Mouse (Mus musculus) forebrain, embryonic 11.5 days (tissue): ENCODE results near the gene Nxpe3. TPM values are rescaled to one million over a fixed set of nuclear protein-coding genes. Genes with fewer than 3 reads are reported as not detected.

Experiments
- ATAC-seq: fragments of 200-750 bp; cut with Nextera tagmentation; replicated peaks from 2 replicates; pipeline ENCODE4 v1.8.0; 2017; ENCODE audit warnings: moderate TSS enrichment; ENCODE audit not compliant: low FRiP score
- DNase-seq: peaks from one replicate; pipeline ENCODE4 v3.0.0-alpha.2; 2017; ENCODE audit warnings: low spot score
- H3K27ac ChIP-seq: fragments of 300-500 bp; sonication (generic); 2 replicates; pipeline ENCODE4 v1.5.1; 2014; ENCODE audit warnings: low read depth, low read length
- H3K27me3 ChIP-seq: fragments of 300-500 bp; sonication (generic); 2 replicates; pipeline ENCODE4 v1.6.1; 2014; ENCODE audit warnings: mild to moderate bottlenecking, low read length, mixed read lengths; ENCODE audit not compliant: control insufficient read depth, insufficient read depth
- H3K36me3 ChIP-seq: fragments of 300-500 bp; sonication (generic); 2 replicates; pipeline ENCODE4 v1.6.1; 2014; ENCODE audit warnings: mild to moderate bottlenecking, low read length, moderate library complexity, mixed read lengths; ENCODE audit not compliant: control insufficient read depth, insufficient read depth
- H3K4me1 ChIP-seq: fragments of 300-500 bp; sonication (generic); replicated peaks from 2 replicates; pipeline ENCODE4 v1.6.1; 2014; ENCODE audit warnings: low read length, mixed read lengths; ENCODE audit not compliant: control insufficient read depth, insufficient read depth
- H3K4me2 ChIP-seq: fragments of 300-500 bp; sonication (generic); 2 replicates; pipeline ENCODE4 v1.6.1; 2014; ENCODE audit warnings: low read depth, mild to moderate bottlenecking, low read length, moderate library complexity, mixed read lengths; ENCODE audit not compliant: severe bottlenecking
- H3K4me3 ChIP-seq: fragments of 300-500 bp; sonication (generic); 2 replicates; pipeline ENCODE4 v1.5.1; 2014; ENCODE audit warnings: low read depth, low read length
- H3K9ac ChIP-seq: fragments of 300-500 bp; sonication (generic); 2 replicates; pipeline ENCODE4 v1.6.1; 2014; ENCODE audit warnings: low read length
- H3K9me3 ChIP-seq: fragments of 300-500 bp; sonication (generic); 2 replicates; pipeline ENCODE4 v1.6.1; 2016; ENCODE audit warnings: low read length, mixed read lengths; ENCODE audit not compliant: control insufficient read depth
- WGBS: fragments of 180-500 bp; shearing (Covaris S2); extraction: QIAGEN DNeasy Blood & Tissue Kit; methylation state at CpG from one replicate; pipeline ENCODE4 v1.1.7; 2014; 5-methylcytosine and 5-hydroxymethylcytosine counted together
- polyA plus RNA-seq: library from polyadenylated mRNA; unstranded; fragments of >200 nt; fragmentation: Nextera tagmentation; extraction: Ambion mirVana; gene quantifications from 2 replicates; pipeline ENCODE4 v1.2.1, GENCODE M21; 2014

The Nxpe3 gene
- polyA plus RNA-seq, 1 experiment from 2014 or later = 1.2 TPM

- no peak overlapping the region for H3K9ac ChIP-seq
- H3K27me3 ChIP-seq = no peaks in the 10 kb centered on the region
- no peaks in the 10 kb centered on the region for H3K36me3 ChIP-seq
- no peak overlapping the region for H3K27ac ChIP-seq
- H3K4me3 ChIP-seq = no peak overlapping the region
- H3K4me2 ChIP-seq = no peak overlapping the region
- DNase-seq (no peak), ATAC-seq (no peak)
- WGBS = 90% methylated on average over 7 of the region's 7 CpGs
- no peaks in the 10 kb centered on the region for H3K4me1 ChIP-seq
- no peaks in the 10 kb centered on the region for H3K9me3 ChIP-seq
Measured at GRCm38 (mm10) chr16:55798845-55799244, 96.2 kb downstream of the Nxpe3 start.

DNA sequence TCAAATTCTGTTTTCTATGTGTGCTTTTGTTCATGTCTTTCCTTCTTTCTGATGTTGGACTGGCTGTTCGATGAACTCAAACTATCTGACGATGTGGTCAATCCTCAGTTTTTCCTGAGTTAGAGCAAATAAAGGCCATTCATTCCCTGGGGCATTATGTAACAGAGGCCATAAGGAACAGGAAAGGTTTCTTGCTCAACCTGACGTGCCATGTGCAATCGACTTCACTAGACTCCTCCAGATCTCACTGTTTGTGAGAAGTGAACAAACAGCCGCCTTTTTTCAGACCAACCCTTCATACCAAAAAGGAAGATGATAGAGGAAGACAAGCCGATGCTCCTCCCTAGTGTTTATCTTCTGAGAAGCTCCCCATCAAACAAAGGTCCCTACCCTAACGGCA lies 104.8 kb downstream of the Nxpe3 start:
- no peak overlapping the region for H3K9ac ChIP-seq
- ATAC-seq = no peak
- 93% methylated on average over 7 of the region's 7 CpGs for WGBS

More for the DNA sequence above, 104.8 kb downstream of the Nxpe3 start:
- Histone ChIP-seq H3K4me2 (no peak overlapping the region), H3K36me3 (no peaks in the 10 kb centered on the region), H3K4me1 (no peaks in the 10 kb centered on the region), H3K4me3 (no peak overlapping the region), H3K9me3 (no peaks in the 10 kb centered on the region), H3K27me3 (no peaks in the 10 kb centered on the region), H3K27ac (no peak overlapping the region)
- DNase-seq = no peak

Other genes starting within 250 kb of the Nxpe3 start
- gene Nfkbiz, start 56.4 kb downstream of the Nxpe3 start, polyA plus RNA-seq = 1.9 and 2.3 TPM in 2 replicates
- 17.9 and 20.5 TPM in 2 replicates for gene Cep97, start 39.6 kb upstream of the Nxpe3 start, polyA plus RNA-seq
- 718 and 776 TPM in 2 replicates for gene Rpl24, start 71.0 kb upstream of the Nxpe3 start, polyA plus RNA-seq
- gene Zbtb11, start 78.6 kb upstream of the Nxpe3 start, polyA plus RNA-seq = 19.1 and 21.7 TPM in 2 replicates
- gene Pcnp, start 134.5 kb upstream of the Nxpe3 start, polyA plus RNA-seq = 332 and 372 TPM in 2 replicates
- 31.2 and 33.6 TPM in 2 replicates for gene Trmt10c, start 142.5 kb upstream of the Nxpe3 start, polyA plus RNA-seq
- gene Senp7, start 153.1 kb upstream of the Nxpe3 start, polyA plus RNA-seq = 37.6 and 41.4 TPM in 2 replicates